Mouse (Mus musculus) mature B cell (primary cell): Measurements from ENCODE around the gene Pcca.
"Not testable (repeated sequence)": the region's sequence is repeated elsewhere in the genome, so short reads cannot be mapped to it uniquely, and the experiment has no call there.

Experiments
- in situ Hi-C: fragments of 300-500 bp; cut with MboI; formaldehyde crosslinking; loops from 2 replicates; pipeline ENCODE4 v1.14.3; 2019

The Pcca gene

GRCm38 (mm10) chr14:122560893-122561452, 26.8 kb downstream of the Pcca start:
- in situ Hi-C loops: not testable (repeated sequence)

- in situ Hi-C loops: no loop called here
These were observed 36.7 kb downstream of the Pcca start for GRCm38 (mm10) chr14:122570862-122571261.

GRCm38 (mm10) chr14:122574064-122574751, 40.1 kb downstream of the Pcca start:
- in situ Hi-C loops: no loop called here

- in situ Hi-C loops: no loop called here
These were observed 43.7 kb downstream of the Pcca start for GRCm38 (mm10) chr14:122577816-122578215.

- in situ Hi-C loops: no loop called here
These were observed 47.9 kb downstream of the Pcca start for GRCm38 (mm10) chr14:122582057-122582456.

- in situ Hi-C loops: no loop called here
These were observed 48.5 kb downstream of the Pcca start for GRCm38 (mm10) chr14:122582491-122583077.

- in situ Hi-C loops: not testable (repeated sequence)
These were observed 50.0 kb downstream of the Pcca start for GRCm38 (mm10) chr14:122584087-122584486.

- in situ Hi-C loops: no loop called here
These were observed 52.8 kb downstream of the Pcca start for GRCm38 (mm10) chr14:122586942-122587341.

- in situ Hi-C loops: no loop called here
These were observed 63.4 kb downstream of the Pcca start for GRCm38 (mm10) chr14:122597534-122597933.

GRCm38 (mm10) chr14:122598802-122599201, 64.7 kb downstream of the Pcca start:
- in situ Hi-C loops: no loop called here

- in situ Hi-C loops: no loop called here
These were observed 65.7 kb downstream of the Pcca start for GRCm38 (mm10) chr14:122599839-122600238.

GRCm38 (mm10) chr14:122602701-122603100, 68.6 kb downstream of the Pcca start:
- in situ Hi-C loops: no loop called here

- in situ Hi-C loops: no loop called here
These were observed 72.4 kb downstream of the Pcca start for GRCm38 (mm10) chr14:122606499-122606898.

- in situ Hi-C loops: no loop called here
These were observed 73.3 kb downstream of the Pcca start for GRCm38 (mm10) chr14:122607456-122607855.

- in situ Hi-C loops: no loop called here
These were observed 74.2 kb downstream of the Pcca start for GRCm38 (mm10) chr14:122608323-122608722.

- in situ Hi-C loops: no loop called here
These were observed 76.9 kb downstream of the Pcca start for GRCm38 (mm10) chr14:122611035-122611434.

- in situ Hi-C loops: no loop called here
These were observed 78.2 kb downstream of the Pcca start for GRCm38 (mm10) chr14:122612317-122612716.

- in situ Hi-C loops: no loop called here
These were observed 83.5 kb downstream of the Pcca start for GRCm38 (mm10) chr14:122617656-122618055.

GRCm38 (mm10) chr14:122633416-122633815, 99.3 kb downstream of the Pcca start:
- in situ Hi-C loops: no loop called here

- in situ Hi-C loops: no loop called here
These were observed 102.5 kb downstream of the Pcca start for GRCm38 (mm10) chr14:122636601-122637000.

- in situ Hi-C loops: no loop called here
These were observed 103.9 kb downstream of the Pcca start for GRCm38 (mm10) chr14:122637798-122638555.

- in situ Hi-C loops: no loop called here
These were observed 105.1 kb downstream of the Pcca start for GRCm38 (mm10) chr14:122639168-122639720.
